Mouse (Mus musculus): ENCODE results near the gene Shtn1. TPM values are rescaled to one million over a fixed set of nuclear protein-coding genes. Genes with fewer than 3 reads are reported as not detected.

Shtn1 gene
- total RNA-seq, 1 experiment: 1.6 TPM

- in situ Hi-C loops (cut with MboI; ENCODE audit: low sequenced_read_pairs in 2 of 2, unreplicated experiment in 2 of 2): no loop called here
- H3K9ac ChIP-seq (ENCODE audit: insufficient read depth, low read depth, low read length, poor library complexity, severe bottlenecking): no peak overlapping the region
- no peaks in the 10 kb centered on the region for H3K9me3 ChIP-seq (ENCODE audit: control insufficient read depth, insufficient read depth, low read depth, low read length)
- DNase-seq (ENCODE audit: low read depth, low spot score): no peak
- TF ChIP-seq ZC3H11A (IDR thresholded peaks at IDR 0.05; ENCODE audit: borderline replicate concordance, low read depth, low read length) (no peak), CHD2 (IDR thresholded peaks at IDR 0.05; ENCODE audit: low read depth, low read length) (no peak), HCFC1 (IDR thresholded peaks at IDR 0.05; ENCODE audit: borderline replicate concordance, insufficient read depth, low read length) (no peak), MAFK (IDR thresholded peaks at IDR 0.05; ENCODE audit: insufficient read depth, low read depth, low read length) (no peak), ZNF384 (IDR thresholded peaks at IDR 0.05; ENCODE audit: low read depth, low read length) (no peak)
- H3K36me3 ChIP-seq (ENCODE audit: control insufficient read depth, insufficient read depth, low read length, poor library complexity, severe bottlenecking): no peaks in the 10 kb centered on the region
- H3K4me1 ChIP-seq (ENCODE audit: control insufficient read depth in 2 of 2, insufficient read depth in 2 of 2, low read length in 2 of 2, poor library complexity in 1 of 2): no peaks in the 10 kb centered on the region
- no peak overlapping the region for H3K27ac ChIP-seq (ENCODE audit: insufficient read depth, low read depth, low read length, poor library complexity, severe bottlenecking)
- H3K4me3 ChIP-seq (ENCODE audit: insufficient read depth in 1 of 2, low read depth in 1 of 2, low read length in 2 of 2, poor library complexity in 1 of 2, severe bottlenecking in 1 of 2): no peak overlapping the region
These were observed 37.1 kb downstream of the Shtn1 start for GRCm38 (mm10) chr19:59038793-59039192.

GRCm38 (mm10) chr19:59036811-59037210 lies 39.1 kb downstream of the Shtn1 start:
- in situ Hi-C loops (cut with MboI; ENCODE audit: low sequenced_read_pairs in 2 of 2, unreplicated experiment in 2 of 2): no loop called here
- Histone ChIP-seq H3K4me3 (ENCODE audit: insufficient read depth in 1 of 2, low read depth in 1 of 2, low read length in 2 of 2, poor library complexity in 1 of 2, severe bottlenecking in 1 of 2) (no peak overlapping the region), H3K36me3 (ENCODE audit: control insufficient read depth, insufficient read depth, low read length, poor library complexity, severe bottlenecking) (no peaks in the 10 kb centered on the region), H3K9me3 (ENCODE audit: control insufficient read depth, insufficient read depth, low read depth, low read length) (no peaks in the 10 kb centered on the region), H3K27ac (ENCODE audit: insufficient read depth, low read depth, low read length, poor library complexity, severe bottlenecking) (no peak overlapping the region), H3K4me1 (ENCODE audit: control insufficient read depth in 2 of 2, insufficient read depth in 2 of 2, low read length in 2 of 2, poor library complexity in 1 of 2) (no peaks in the 10 kb centered on the region), H3K9ac (ENCODE audit: insufficient read depth, low read depth, low read length, poor library complexity, severe bottlenecking) (no peak overlapping the region)
- TF ChIP-seq ZNF384 (IDR thresholded peaks at IDR 0.05; ENCODE audit: low read depth, low read length): no peak
- TF ChIP-seq MAFK (IDR thresholded peaks at IDR 0.05; ENCODE audit: insufficient read depth, low read depth, low read length): no peak
- TF ChIP-seq CHD2 (IDR thresholded peaks at IDR 0.05; ENCODE audit: low read depth, low read length): no peak
- TF ChIP-seq HCFC1 (IDR thresholded peaks at IDR 0.05; ENCODE audit: borderline replicate concordance, insufficient read depth, low read length): no peak
- no peak for TF ChIP-seq ZC3H11A (IDR thresholded peaks at IDR 0.05; ENCODE audit: borderline replicate concordance, low read depth, low read length)
- no peak for DNase-seq (ENCODE audit: low read depth, low spot score)

GRCm38 (mm10) chr19:59033241-59033640 lies 42.7 kb downstream of the Shtn1 start:
- Histone ChIP-seq H3K4me1 (ENCODE audit: control insufficient read depth in 2 of 2, insufficient read depth in 2 of 2, low read length in 2 of 2, poor library complexity in 1 of 2) (no peaks in the 10 kb centered on the region), H3K9me3 (ENCODE audit: control insufficient read depth, insufficient read depth, low read depth, low read length) (no peaks in the 10 kb centered on the region), H3K4me3 (ENCODE audit: insufficient read depth in 1 of 2, low read depth in 1 of 2, low read length in 2 of 2, poor library complexity in 1 of 2, severe bottlenecking in 1 of 2) (no peak overlapping the region), H3K9ac (ENCODE audit: insufficient read depth, low read depth, low read length, poor library complexity, severe bottlenecking) (no peak overlapping the region), H3K36me3 (ENCODE audit: control insufficient read depth, insufficient read depth, low read length, poor library complexity, severe bottlenecking) (no peaks in the 10 kb centered on the region), H3K27ac (ENCODE audit: insufficient read depth, low read depth, low read length, poor library complexity, severe bottlenecking) (no peak overlapping the region)
- no peak for DNase-seq (ENCODE audit: low read depth, low spot score)
- TF ChIP-seq MAFK (IDR thresholded peaks at IDR 0.05; ENCODE audit: insufficient read depth, low read depth, low read length) (no peak), ZNF384 (IDR thresholded peaks at IDR 0.05; ENCODE audit: low read depth, low read length) (no peak), HCFC1 (IDR thresholded peaks at IDR 0.05; ENCODE audit: borderline replicate concordance, insufficient read depth, low read length) (no peak), ZC3H11A (IDR thresholded peaks at IDR 0.05; ENCODE audit: borderline replicate concordance, low read depth, low read length) (no peak), CHD2 (IDR thresholded peaks at IDR 0.05; ENCODE audit: low read depth, low read length) (no peak)
- in situ Hi-C loops (cut with MboI; ENCODE audit: low sequenced_read_pairs in 2 of 2, unreplicated experiment in 2 of 2): no loop called here

- Histone ChIP-seq H3K9me3 (ENCODE audit: control insufficient read depth, insufficient read depth, low read depth, low read length) (no peaks in the 10 kb centered on the region), H3K4me1 (ENCODE audit: control insufficient read depth in 2 of 2, insufficient read depth in 2 of 2, low read length in 2 of 2, poor library complexity in 1 of 2) (no peaks in the 10 kb centered on the region), H3K27ac (ENCODE audit: insufficient read depth, low read depth, low read length, poor library complexity, severe bottlenecking) (no peak overlapping the region), H3K4me3 (ENCODE audit: insufficient read depth in 1 of 2, low read depth in 1 of 2, low read length in 2 of 2, poor library complexity in 1 of 2, severe bottlenecking in 1 of 2) (no peak overlapping the region), H3K9ac (ENCODE audit: insufficient read depth, low read depth, low read length, poor library complexity, severe bottlenecking) (no peak overlapping the region), H3K36me3 (ENCODE audit: control insufficient read depth, insufficient read depth, low read length, poor library complexity, severe bottlenecking) (no peaks in the 10 kb centered on the region)
- in situ Hi-C loops (cut with MboI; ENCODE audit: low sequenced_read_pairs in 2 of 2, unreplicated experiment in 2 of 2): no loop called here
- no peak for DNase-seq (ENCODE audit: low read depth, low spot score)
- TF ChIP-seq ZNF384 (IDR thresholded peaks at IDR 0.05; ENCODE audit: low read depth, low read length) (no peak), MAFK (IDR thresholded peaks at IDR 0.05; ENCODE audit: insufficient read depth, low read depth, low read length) (no peak), ZC3H11A (IDR thresholded peaks at IDR 0.05; ENCODE audit: borderline replicate concordance, low read depth, low read length) (no peak), HCFC1 (IDR thresholded peaks at IDR 0.05; ENCODE audit: borderline replicate concordance, insufficient read depth, low read length) (no peak), CHD2 (IDR thresholded peaks at IDR 0.05; ENCODE audit: low read depth, low read length) (no peak)
These were observed 45.7 kb downstream of the Shtn1 start for GRCm38 (mm10) chr19:59030221-59030620.

- in situ Hi-C loops (cut with MboI; ENCODE audit: low sequenced_read_pairs in 2 of 2, unreplicated experiment in 2 of 2): no loop called here
- no peak for DNase-seq (ENCODE audit: low read depth, low spot score)
- Histone ChIP-seq H3K36me3 (ENCODE audit: control insufficient read depth, insufficient read depth, low read length, poor library complexity, severe bottlenecking) (no peaks in the 10 kb centered on the region), H3K4me1 (ENCODE audit: control insufficient read depth in 2 of 2, insufficient read depth in 2 of 2, low read length in 2 of 2, poor library complexity in 1 of 2) (no peaks in the 10 kb centered on the region), H3K9me3 (ENCODE audit: control insufficient read depth, insufficient read depth, low read depth, low read length) (no peaks in the 10 kb centered on the region), H3K4me3 (ENCODE audit: insufficient read depth in 1 of 2, low read depth in 1 of 2, low read length in 2 of 2, poor library complexity in 1 of 2, severe bottlenecking in 1 of 2) (no peak overlapping the region), H3K9ac (ENCODE audit: insufficient read depth, low read depth, low read length, poor library complexity, severe bottlenecking) (no peak overlapping the region), H3K27ac (ENCODE audit: insufficient read depth, low read depth, low read length, poor library complexity, severe bottlenecking) (no peak overlapping the region)
- TF ChIP-seq HCFC1 (IDR thresholded peaks at IDR 0.05; ENCODE audit: borderline replicate concordance, insufficient read depth, low read length) (no peak), ZNF384 (IDR thresholded peaks at IDR 0.05; ENCODE audit: low read depth, low read length) (no peak), MAFK (IDR thresholded peaks at IDR 0.05; ENCODE audit: insufficient read depth, low read depth, low read length) (no peak), ZC3H11A (IDR thresholded peaks at IDR 0.05; ENCODE audit: borderline replicate concordance, low read depth, low read length) (no peak), CHD2 (IDR thresholded peaks at IDR 0.05; ENCODE audit: low read depth, low read length) (no peak)
These were observed 46.9 kb downstream of the Shtn1 start for GRCm38 (mm10) chr19:59029011-59029410.

Data from ES-E14 (cell line).